Mouse (Mus musculus) hematopoietic stem cell, adult 5-6 weeks (primary cell): Measurements from ENCODE around the gene Myh6. TPM values are rescaled to one million over a fixed set of nuclear protein-coding genes. Genes with fewer than 3 reads are reported as not detected.
"Not testable (repeated sequence)": the region's sequence is repeated elsewhere in the genome, so short reads cannot be mapped to it uniquely, and the experiment has no call there.

Experiments
- ATAC-seq, 2 experiments: fragments of 125-278 bp in 1 of 2; replicated peaks in 1 of 2; 2 replicates each; pipeline ENCODE4 v1.8.0; 2016 to 2017; ENCODE audit warnings: inconsistent platforms in 2 of 2, mild to moderate bottlenecking in 2 of 2, moderate number of reproducible peaks in 2 of 2, low read depth in 1 of 2, moderate TSS enrichment in 1 of 2; ENCODE audit not compliant: low FRiP score in 2 of 2, poor library complexity in 2 of 2, severe bottlenecking in 2 of 2, insufficient read depth in 1 of 2, low TSS enrichment in 1 of 2
- total RNA-seq: library from RNA; stranded (forward); fragments of 172-1452, 232-1000 nt; gene quantifications from 2 replicates; pipeline ENCODE4 v1.2.3, GENCODE M21; 2017

Myh6 gene
- total RNA-seq, 1 experiment from 2014 or later: not detected

- ATAC-seq: no peak
Observed at GRCm38 (mm10) chr14:54965631-54966030, 1.1 kb downstream of the Myh6 start.

- no peak for ATAC-seq
Observed at GRCm38 (mm10) chr14:54965044-54965443, 1.7 kb downstream of the Myh6 start.

- ATAC-seq: no peak
Observed at GRCm38 (mm10) chr14:54963727-54964126, 3.0 kb downstream of the Myh6 start.

- no peak for ATAC-seq
Observed at GRCm38 (mm10) chr14:54962714-54963113, 4.0 kb downstream of the Myh6 start.

- ATAC-seq: no peak
Observed at GRCm38 (mm10) chr14:54961487-54961886, 5.2 kb downstream of the Myh6 start.

- 0 out of 4 replicates have a peak, but pooled peaks of 1 of the 2 experiments have one; percentile 37 for ATAC-seq
Observed at GRCm38 (mm10) chr14:54960769-54961168, 6.0 kb downstream of the Myh6 start.

- ATAC-seq: not testable (repeated sequence)
Observed at GRCm38 (mm10) chr14:54959853-54960613, 6.7 kb downstream of the Myh6 start.

GRCm38 (mm10) chr14:54959197-54959596 lies 7.5 kb downstream of the Myh6 start:
- no peak for ATAC-seq

GRCm38 (mm10) chr14:54958503-54958902 lies 8.2 kb downstream of the Myh6 start:
- no peak for ATAC-seq

GRCm38 (mm10) chr14:54956533-54956932 lies 10.2 kb downstream of the Myh6 start:
- no peak for ATAC-seq

GRCm38 (mm10) chr14:54955481-54955880 lies 11.2 kb downstream of the Myh6 start:
- no peak for ATAC-seq

- ATAC-seq: no peak
Observed at GRCm38 (mm10) chr14:54954474-54954873, 12.3 kb downstream of the Myh6 start.

GRCm38 (mm10) chr14:54953664-54954206 lies 13.0 kb downstream of the Myh6 start:
- no peak for ATAC-seq

GRCm38 (mm10) chr14:54951587-54951986 lies 15.1 kb downstream of the Myh6 start:
- ATAC-seq: no peak

GRCm38 (mm10) chr14:54950493-54950892 lies 16.2 kb downstream of the Myh6 start:
- no peak for ATAC-seq

GRCm38 (mm10) chr14:54948781-54949180 lies 17.9 kb downstream of the Myh6 start:
- ATAC-seq: no peak

- ATAC-seq: not testable (repeated sequence)
Observed at GRCm38 (mm10) chr14:54947008-54947407, 19.7 kb downstream of the Myh6 start.

- no peak for ATAC-seq
Observed at GRCm38 (mm10) chr14:54945975-54946704, 20.6 kb downstream of the Myh6 start.
